Mouse (Mus musculus): ENCODE results near the gene Pafah1b2.

DNA sequence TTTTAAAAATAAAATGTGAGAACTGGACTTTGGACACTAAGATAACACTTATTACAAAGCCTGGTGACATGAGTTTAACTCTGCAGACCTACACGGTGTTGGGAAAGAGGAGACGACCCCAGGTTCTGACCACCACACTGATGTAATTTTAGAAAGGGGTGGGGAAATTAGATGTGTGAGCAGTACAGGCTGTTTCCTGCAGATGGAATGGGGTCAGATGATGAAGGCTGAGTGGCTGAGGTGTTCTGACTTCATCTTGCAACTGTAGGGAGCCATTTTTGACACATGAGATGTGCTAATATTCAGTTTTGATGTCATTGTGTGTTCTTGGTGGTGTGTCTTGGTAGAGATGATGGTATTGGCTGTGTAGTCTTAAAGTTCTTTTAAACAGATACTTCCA is 28.7 kb upstream of the Pafah1b2 start:
- TF ChIP-seq CTCF (conservative IDR thresholded peaks at IDR 0.05; ENCODE audit: low read length) (no peak), POU5F1 (IDR thresholded peaks at IDR 0.05; ENCODE audit: borderline replicate concordance, low read length) (no peak)

Data from E14TG2a.4 (cell line).